Mouse (Mus musculus): ENCODE data around the gene Gm14632. TPM values are rescaled to one million over a fixed set of nuclear protein-coding genes. Genes with fewer than 3 reads are reported as not detected.
"Not testable (repeated sequence)": the region's sequence is repeated elsewhere in the genome, so short reads cannot be mapped to it uniquely, and the experiment has no call there.

Gene Gm14632
- polyA plus RNA-seq (2015; fragmentation: Nextera tagmentation; extraction: Ambion mirVana), result not detected in 2 replicates

GRCm38 (mm10) chrX:30329472-30329871, at the start of gene Gm14632:
TSS of gene Gm14632 (plus strand) at chrX:30329772.
- not testable (repeated sequence) for H3K4me3 ChIP-seq (replicated peaks); H3K36me3 ChIP-seq; H3K9me3 ChIP-seq (replicated peaks); H3K9ac ChIP-seq; H3K4me1 ChIP-seq; H3K27ac ChIP-seq; ATAC-seq (replicated peaks; ENCODE audit: low FRiP score); H3K4me2 ChIP-seq; H3K27me3 ChIP-seq
- WGBS, result 94% methylated on average over 5 of the region's 7 CpGs
